Mouse (Mus musculus): ENCODE data around the gene Cela2a.
A peak's percentile ranks its signal among the peaks of the same experiment; 100 is the strongest.

The Cela2a gene

DNA sequence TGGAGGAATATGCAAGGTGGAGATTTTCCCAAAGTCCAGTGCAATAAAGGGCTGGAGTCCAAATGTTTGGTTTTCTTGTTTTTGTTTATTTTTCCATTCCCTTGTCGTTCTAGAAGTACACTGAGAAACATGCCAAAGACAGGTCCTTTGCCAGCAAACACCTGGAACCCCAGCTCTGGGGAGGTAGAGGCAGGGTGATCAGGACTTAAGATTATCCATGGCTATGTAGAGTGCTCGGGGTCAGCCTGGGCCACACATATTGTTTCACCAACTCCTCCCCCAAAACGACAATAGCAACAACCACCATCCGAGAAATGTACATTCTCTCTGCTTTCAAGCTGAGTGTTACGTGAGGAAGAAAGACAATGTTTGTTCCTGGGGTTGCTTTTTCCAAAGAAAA lies at the start of gene Cela2a:
Gene Cela2a (minus strand): TSS at position 101 of the 400 bp plus-strand sequence.
- DNase-seq, result no peak

DNA sequence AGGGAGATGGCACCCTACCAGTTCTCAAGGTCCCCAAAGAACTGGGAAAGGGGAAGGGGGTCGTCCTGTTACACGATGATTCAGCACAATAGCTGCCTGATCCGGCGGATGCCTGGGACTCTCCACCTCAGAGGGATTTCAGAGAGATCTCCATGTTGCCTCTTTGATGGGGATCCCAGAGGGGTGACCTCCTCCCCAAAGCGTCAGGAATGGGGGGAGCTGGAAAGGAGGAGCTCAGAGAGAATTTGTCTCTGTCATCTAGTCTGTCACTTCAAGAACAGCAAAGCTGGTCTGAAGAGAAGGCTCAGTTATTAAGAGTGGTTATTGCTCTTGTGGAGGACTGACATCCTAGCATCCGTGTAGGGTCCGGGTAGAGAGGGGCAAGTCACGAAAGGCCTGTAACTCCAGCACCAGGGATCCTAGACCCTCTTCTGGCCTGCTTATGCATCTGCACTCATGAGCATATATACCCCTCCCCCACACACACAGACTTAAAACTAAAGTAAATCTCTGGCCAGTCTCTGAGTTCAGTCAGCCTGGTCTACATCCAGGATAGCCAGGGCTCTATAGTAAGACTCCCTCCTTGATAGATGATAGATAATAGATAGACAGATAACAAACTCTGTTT lies 49.6 kb upstream of the Cela2a start:
- DNase-seq, result no peak

DNA sequence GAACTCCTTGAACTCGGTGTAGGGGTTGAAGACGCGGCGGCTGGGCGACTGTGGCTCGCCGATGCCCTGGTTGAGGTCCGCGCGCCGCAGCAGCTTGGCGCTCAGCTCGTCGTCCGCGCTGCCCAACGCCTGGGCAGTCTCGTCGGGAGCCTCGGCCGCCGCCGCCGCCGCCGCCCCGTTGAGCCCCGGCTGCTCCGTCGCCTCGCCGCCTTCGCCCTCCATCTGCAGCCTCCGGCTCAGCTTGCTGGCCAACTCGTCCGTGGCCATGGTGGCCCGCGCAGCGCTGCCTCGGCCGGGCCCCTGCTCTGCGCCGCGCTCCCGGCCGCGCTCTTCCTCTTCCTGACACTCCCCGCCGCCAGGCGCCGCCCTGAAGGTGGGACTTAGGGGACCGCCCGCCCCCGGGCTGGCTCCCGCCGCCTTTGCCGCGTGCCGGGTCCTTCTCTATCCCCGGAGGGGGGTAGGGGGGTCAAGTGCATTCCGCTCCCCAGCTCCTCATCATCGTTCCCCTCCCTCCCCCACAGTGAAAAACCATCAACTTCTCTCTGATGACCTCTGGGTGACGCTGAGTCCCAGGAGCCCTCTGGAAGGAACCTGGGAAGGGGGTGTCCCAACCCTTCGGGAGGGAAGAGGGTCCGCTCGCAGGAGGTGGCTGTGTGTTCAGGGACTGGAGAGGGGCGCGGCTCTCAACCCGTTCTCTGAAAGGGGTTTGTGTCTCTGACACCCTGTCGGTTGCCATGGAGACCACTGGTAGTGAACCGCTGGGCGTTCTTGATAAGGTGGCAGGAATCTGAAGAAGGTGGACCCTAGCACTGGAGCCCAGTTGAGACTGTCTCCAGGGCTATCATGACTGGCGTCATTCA lies 48.9 kb upstream of the Cela2a start, which contains the start of gene Efhd2:
Gene Efhd2 (minus strand): TSS at position 320 of the 860 bp plus-strand sequence.
- peak; percentile 83 for DNase-seq

DNA sequence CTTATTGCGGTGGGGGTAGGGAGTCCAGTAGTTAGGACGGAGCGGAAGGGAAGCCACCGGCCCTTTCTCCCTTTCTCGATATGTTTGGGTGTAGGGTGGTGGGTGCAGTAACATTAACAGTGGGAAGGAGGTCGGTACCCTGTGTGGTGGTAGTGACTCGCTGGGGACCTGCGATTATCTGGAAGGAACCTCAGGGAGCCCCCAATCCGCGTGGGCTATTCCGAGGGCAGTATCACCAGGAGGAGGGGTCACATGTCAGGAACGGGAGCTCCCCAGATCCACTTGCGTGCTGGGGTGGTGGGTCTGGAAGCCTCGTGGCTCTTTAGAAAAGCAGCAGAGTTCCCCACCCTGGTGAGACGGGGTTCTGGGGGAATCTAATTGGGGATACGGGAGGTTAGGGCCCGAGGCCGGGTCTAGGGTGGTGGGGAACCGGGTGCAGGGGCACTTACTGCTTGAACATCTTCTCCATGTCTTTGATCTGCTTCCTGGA lies 48.2 kb upstream of the Cela2a start:
- DNase-seq, result no peak

DNA sequence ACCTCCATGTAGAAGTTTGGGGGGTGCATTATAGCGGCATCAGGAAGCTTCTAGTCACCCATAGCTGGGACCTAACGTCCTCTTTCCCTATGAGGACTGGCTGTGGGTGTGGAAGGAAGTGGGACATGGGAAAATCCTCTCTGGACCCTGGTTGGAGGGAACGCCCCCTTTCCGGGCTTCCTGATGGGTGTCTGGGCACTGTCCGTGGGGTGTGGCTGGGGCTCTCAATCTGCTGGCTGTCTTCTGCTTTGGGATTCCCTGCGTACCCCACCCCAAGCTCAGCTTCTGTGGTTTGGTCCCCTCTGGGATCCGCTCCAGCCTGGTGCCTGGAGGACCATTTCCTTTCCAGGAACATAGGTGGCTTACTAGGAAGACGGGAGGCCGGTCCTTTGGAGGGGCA lies 47.0 kb upstream of the Cela2a start:
- DNase-seq, result no peak

DNA sequence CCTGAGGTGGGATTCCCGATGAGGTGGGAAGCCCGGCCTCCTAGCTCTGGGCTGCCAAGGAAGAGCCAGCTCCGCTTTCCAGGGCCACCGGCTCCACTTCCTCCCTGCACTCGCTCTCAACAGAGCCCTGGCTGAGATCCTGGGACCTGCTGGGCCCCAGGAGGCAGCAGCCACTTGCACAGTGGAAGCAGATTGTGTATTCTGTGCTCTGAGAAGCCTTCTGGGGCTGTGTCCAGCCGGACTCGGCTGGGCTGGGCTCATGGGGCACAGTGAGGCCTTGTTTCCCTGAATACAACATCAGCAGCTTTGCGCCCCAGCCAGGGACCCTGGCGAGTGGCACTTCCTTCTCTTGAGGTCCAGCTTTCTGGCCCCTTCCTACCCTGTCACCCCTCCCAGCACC lies 45.9 kb upstream of the Cela2a start:
- DNase-seq, result peak; percentile 71

DNA sequence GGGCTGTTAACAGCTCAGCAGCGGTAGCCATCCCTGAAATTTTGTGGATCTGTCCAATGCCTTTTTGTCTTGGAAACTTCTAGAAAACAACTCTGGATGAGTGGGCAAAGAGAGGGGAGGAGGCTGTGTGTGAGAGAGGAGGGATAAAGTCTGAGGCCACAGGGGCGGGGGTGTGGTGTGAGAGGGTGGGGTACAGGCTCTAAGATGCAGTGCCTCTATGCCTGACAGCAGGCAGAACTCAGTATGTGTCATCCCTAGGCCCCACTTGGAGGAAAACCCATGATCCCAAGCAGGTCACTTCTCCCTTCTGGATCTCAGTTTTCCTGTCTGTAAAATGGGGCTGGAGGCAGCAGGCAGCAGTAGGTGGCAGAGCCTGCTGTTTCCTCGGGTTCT lies 45.4 kb upstream of the Cela2a start:
- no peak for DNase-seq

DNA sequence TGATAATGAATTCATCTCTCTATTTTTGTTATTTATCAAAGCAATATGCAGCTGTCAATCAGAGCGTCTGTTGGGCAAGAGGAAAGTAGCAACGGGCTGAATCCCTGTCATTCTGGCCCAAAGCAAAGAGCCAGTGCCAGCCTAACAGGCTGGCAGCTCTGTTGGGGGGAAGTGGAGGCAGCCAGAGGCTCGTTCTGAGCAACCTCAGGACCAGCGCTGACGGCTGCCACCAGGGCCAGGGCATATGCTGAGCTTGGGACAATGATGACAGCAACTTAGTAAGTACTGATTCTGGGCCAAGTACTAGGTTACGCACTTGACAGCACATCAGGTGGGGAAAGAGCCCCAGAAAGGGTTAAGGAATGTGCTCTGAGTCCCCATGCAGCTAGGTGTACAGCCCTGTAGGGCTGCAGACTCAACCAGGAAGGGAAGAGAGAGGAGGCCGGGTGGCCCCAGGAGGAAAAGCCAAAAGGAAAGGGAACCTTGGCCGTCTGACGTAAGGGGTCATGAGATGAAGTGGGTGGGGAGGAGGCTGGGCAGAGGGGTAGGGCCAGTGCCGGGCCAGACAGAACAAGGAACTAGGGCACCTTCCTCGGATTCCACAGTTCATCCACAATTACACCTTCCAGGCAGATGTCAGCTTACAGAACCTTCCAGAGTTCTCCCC lies 44.8 kb upstream of the Cela2a start:
- no peak for DNase-seq

DNA sequence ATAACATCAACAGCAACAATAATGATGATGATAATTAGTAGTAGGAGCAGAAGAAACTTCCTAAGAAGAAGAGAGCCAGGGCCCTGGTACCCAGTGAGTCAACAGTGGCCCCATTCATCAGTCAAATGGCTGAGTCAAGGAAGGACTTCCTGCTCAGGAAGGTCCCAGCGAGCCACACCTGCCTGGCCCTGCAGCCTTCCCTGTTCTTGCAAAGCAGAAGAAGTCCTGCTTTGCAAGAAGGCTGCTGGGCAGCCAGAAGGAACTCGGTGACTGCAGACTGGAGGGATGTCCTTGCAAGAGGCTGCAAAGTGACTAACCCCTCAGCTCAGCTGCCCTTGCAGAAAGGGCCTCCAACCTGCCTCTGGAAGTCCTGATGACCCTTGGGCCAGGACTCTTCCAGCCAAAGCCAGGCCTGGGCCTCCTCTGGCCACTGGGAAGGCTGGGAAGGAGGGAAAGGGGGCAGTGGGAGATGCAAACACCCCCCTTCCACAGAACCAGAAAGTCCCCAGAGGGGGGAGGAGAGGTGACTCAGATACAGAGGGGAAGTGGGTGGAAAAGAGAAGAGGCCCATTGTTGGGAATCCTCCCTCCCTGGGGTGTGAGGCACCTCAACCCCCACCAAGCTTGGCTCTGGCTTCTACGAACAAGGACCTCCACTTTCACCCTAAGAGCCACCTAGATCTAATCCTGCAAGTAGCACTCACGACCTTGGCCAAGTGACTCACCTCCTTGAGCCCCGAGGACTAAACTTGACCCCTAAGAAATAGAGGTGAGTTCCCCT lies 43.7 kb upstream of the Cela2a start:
- DNase-seq, result no peak

DNA sequence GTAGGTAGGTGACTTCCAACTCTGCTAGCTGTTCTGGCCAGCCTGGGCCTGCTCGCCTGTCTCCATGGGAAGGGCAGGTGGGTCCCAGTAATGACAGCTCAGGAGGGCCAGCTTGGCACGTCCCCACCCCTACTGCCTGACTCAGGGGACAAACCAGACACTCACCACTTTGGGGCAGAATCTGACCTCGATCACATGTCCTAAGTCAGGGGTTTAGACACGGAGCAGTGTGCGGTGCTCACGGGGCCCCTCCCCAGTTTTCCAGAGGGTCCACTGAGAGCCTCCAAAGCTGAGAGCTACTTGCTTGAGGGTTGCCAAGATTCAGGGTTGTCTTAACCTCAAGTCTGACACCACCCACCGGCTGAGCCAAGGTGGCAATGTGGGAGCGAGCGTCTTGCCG lies 42.1 kb upstream of the Cela2a start:
- no peak for DNase-seq

DNA sequence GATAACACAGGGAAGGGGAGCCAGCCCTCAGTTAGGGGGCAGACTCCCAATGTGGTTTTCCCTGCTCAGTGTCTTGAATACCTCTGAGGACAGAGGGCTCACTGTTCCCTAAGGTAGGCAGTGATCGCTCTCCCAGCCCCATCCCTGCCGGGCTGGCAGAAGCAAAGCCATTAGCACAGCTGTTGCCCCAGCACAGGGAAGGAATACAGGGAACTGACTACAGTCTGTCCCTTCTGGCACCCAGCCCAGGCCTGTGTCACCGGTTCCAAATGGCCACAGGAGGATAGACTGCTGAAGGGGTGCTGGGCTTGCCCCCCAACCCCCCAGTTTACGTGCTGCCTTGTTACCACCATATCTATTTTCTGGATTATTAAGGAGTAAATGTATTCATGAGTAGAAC lies 41.5 kb upstream of the Cela2a start:
- DNase-seq, result no peak

DNA sequence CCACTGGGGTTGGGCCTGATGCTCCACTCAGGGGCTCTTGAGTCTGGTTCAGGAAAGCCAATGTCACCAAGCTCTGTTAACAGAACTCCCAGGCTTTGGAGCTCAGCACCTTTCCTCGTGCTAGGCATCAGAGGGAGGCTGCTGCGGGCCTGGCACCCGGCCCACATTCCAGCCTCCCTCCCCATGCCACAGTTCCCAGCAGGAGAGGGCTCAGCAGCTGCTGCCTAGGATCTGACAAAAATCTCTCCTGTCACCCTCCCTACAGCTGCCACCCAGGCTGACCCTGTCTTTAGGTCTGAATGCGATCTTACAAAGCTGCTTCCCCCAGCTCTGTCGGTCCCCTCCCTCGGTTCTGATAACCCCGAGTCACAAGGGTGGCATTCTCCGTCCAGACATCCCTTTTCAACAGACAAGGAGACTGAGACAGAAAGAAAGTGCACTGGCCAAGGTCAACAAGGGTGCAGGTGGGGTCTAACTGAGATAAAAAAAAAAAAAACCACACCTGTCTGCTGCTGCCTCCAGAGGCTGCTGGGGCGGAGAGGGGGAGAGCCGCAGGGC lies 41.1 kb upstream of the Cela2a start:
- peak; percentile 74 for DNase-seq

DNA sequence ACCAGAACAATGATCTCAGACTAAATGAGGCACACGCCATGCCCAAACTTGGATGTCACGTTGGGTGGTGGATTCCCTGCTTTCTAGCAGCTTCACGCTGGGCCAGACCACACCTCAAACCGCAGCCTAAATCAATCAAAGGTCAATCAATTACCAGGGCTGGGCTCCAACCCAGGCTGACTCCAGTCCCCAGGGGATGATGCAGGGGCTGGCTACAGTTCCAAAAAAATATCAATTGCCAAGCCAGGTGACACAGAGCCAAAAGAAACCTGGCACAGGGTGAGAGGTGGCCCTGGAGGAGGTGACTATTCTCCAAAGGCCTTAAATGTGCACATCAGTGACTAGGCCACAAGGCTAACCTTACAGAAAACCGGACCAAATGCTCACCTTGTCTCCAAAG lies 39.6 kb upstream of the Cela2a start:
- no peak for DNase-seq

DNA sequence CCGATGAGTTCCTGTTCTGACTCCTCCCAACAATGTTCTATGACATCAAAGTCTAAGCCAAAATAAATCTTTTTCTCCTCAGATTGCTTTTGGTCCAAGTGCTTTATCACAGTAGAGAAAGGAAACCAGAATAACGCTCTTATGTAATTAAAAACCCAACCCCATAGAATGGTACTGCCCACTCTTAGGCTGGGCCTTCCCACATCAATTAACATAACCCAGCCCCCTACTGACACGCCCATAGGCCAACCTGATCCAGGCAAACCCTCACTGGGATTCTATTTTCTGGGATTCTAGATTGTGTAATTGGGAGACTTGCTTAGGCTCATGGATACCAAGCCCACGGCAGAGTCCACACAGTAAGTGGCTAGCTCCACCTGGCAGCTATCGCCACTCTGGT lies 39.0 kb upstream of the Cela2a start:
- no peak for DNase-seq

DNA sequence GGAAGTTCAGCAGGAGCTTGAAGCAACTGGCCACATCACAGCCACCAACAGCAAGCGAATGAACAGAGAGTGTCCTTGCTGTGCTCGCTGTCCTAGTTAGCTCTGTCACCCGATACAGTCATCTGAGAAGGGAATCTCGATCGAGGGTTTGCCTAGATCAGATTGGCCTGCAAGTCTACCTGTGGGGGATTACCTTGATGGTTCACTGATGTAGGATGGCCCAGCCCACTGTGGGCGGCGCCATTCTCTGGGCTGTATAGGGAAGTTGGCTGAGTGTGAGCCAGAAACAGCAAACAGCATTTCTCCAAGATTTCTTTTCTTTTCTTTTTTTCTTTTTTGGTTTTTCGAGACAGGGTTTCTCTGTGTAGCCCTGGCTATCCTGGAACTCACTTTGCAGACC lies 38.5 kb upstream of the Cela2a start:
- DNase-seq, result no peak

DNA sequence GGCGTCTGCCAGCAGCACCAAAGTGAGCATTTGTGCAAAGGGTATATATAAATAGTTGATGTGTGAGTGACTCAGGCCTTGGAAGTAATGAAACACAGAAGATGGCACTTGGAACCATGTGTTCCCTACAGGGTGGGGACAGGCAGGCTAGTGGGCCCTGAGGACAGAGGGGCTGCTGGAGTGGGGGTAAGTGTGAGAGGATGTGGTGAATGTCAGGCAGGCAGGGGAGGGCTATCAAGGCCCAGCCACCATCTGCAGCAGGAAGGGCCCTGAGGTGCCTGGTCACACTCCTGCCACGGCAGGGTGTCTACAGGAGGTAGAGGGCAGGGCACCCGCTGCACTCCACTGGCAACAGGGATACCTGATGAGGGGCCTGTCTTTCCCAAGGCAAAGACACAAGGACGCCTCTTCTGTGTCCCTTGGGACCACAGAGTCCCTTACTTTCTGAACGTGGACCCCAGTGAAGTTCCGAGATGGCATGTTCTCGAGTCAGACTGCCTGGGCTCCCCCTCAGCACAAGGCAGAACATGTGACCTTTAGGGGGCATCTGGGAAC lies 37.8 kb upstream of the Cela2a start:
- no peak for DNase-seq

DNA sequence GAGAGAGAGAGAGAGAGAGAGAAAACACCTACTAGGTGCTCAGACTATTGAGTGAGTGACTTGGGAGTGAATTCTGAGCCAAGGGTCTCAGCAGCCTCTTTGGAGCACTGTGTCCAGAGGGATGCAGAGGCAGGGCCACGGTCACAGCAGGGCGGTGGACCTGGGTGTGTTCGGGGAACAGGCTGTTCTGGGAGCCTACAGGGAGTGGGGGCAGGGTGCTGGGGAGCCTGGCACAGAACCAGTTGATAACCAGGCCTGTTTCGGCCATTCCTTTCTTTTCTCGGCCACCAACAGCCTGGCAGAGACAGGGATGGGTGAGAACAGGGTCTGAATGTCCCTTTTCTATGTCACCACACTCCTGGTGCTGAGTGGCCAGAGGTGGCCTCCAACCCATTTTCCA lies 36.9 kb upstream of the Cela2a start:
- no peak for DNase-seq

DNA sequence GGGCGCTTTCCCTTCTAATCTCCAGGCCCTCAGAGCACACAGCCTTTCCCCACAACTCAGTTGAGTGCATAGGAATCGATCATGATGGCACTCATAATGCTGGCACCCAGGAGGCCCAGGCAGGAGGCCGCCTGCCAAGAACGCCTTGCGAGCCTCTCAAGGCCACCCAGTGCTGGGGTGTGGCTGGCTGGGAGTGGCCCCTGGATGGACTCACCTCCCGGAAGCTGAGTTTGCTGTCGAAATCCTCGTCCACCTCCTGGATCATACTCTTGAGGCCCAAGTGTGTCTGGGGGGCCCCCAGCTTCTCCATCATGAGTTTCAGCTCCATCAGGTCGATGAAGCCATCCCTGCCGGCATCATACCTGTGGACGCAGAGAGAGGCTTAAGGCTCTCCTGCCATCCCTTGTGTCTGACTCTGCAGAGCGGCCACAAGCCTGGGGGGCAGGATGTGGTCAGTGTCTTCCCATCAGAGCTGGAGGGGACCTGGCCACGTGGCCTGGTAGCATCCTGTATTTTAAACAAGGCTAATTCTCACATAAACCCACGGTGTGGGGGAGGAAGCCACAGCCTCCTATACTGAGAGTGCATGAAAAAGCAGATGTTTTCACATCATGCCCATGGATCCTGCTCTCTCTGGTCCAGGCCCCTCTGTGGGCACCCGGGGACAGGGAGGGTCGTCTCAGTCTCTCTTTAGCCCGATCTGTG lies 35.8 kb upstream of the Cela2a start:
- no peak for DNase-seq

DNA sequence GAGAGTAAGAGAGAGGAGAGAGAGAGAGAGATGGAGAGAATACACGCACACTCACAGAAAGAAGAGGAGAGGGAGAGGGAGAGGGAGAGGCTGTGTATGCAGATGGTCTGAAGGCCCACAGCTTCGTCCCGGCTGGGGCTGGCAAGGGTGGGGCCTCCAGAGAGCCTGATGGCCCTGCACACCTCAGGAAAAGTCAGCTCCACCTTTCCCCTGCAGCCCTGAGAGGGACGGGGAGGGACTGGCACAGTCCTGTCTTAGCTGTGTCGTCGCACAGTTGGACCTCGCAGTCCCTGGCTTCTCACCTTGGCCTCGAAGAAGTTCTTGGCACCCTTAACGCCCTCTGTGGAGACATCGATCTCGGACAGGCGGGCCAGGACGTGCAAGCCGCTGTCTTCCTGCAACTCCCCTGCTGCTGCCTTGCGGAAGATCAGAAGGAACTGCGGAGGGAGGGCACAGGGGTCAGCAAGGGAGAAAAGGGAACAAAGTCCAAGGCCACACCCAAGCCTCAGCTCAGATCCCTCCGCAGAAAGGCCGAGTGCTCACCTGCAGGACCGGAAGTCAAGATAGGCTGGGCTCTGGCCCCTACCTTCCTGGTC lies 34.4 kb upstream of the Cela2a start:
- no peak for DNase-seq

DNA sequence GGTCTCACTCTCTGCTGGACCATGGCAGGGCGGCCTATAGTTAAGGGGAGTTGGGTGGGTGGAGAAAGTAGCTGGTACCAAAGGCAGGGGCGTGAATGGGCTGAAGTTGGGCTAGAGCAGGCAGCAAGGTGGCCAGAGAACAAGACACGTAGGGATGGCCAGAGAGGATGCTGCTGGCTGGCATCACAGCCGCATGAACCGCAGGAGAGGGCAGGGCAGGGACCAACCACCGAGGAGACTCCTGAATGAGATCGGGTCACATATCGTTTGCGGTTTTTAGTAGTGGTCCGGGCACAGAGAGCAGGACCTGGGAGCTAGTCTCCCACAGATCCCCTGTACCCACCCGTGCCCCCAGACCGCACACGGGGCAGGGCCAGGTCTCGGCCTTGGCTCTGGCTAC lies 33.4 kb upstream of the Cela2a start:
- DNase-seq, result no peak

DNA sequence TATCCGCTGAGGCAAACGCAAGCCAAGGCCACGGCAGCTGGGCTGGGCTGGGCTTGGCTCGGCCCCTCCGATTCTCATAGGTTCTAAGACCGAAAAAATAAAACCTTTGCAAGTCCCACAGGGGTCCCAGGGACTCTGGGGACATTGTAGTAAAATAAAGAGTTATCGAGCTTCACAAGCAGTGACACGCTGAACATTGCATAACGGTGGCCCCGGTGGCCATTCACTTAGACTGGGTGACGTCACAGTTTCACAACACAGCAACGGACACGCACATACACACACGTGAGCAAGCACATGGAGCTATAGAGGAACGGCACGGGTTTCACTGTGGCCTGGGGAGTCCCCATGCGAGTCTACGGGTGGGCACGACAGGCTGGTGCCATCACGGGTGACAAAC lies 32.5 kb upstream of the Cela2a start:
- DNase-seq, result no peak
